Mouse (Mus musculus) gastrocnemius, postnatal 25 days (tissue): ENCODE data around the gene Pgghg. TPM values are rescaled to one million over a fixed set of nuclear protein-coding genes. Genes with fewer than 3 reads are reported as not detected.
"Not testable (repeated sequence)": the region's sequence is repeated elsewhere in the genome, so short reads cannot be mapped to it uniquely, and the experiment has no call there.

ENCODE experiments used
- DNase-seq: peaks from one replicate; pipeline ENCODE4 v3.0.0; 2022
- total RNA-seq, 2 experiments: library from RNA; stranded (reverse); gene quantifications; 1 replicate in 1 of 2; 2 replicates in 1 of 2; pipeline ENCODE4 v1.2.3; 2021

Pgghg gene
- total RNA-seq, 2 experiments from 2014 or later = 4.3 to 4.6 TPM

GRCm38 (mm10) chr7:140955758-140956555 is 14.8 kb downstream of the Pgghg start, which contains the start of the genes Gm45717 and Ifitm2:
Gene Gm45717, minus strand, starts transcription at chr7:140955937.
Gene Ifitm2, minus strand, starts transcription at chr7:140955987.
- peak; percentile 88 for DNase-seq

DNA sequence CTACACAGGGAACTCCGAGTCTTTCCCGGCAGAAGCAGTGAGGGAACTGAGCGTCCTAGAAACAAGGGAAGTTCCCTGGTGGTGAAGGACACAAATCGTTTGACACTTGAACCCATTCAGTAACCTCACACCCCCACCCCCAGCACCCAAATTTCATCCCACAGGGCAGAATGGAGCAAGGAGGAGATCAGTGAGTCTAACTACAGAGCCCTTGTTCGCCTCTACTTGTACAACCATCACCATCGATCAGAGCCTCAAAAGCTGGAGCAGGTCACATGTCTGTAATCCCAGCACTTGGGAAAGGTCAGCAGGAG is 15.3 kb downstream of the Pgghg start:
- no peak for DNase-seq

DNA sequence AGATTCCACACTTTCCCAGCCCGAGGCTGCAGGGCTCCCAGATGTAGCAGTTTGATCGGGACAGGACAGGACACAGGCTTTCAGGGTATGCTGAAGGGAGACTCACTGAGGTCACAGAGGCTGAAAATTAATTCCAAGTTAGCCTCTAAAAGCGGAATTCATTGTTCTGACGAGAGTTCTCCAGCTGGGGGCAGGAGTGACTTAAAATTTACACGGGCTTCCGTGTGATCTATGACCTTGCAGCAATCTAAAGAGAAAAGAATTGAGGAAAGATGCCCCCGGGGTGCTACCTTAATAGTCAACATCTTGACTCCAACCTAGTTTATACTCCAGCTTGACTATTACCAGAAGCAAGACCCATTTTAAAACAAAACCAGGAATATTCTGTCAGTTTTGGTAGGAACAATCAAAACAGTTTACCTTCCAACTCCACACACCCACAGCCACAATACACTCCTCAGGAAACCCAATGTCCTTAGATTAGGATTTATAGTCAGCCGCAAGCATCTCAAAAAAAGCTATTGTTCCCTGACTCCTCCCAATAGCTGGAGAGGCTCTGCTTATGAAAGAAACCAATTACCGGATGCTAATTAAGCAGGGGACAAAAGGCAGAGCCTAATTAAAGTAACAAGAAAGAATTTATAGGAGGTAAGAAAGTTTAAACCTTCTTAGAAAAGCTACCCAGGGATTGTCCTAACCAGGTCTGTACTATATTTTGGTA is 18.1 kb downstream of the Pgghg start:
- DNase-seq = no peak

DNA sequence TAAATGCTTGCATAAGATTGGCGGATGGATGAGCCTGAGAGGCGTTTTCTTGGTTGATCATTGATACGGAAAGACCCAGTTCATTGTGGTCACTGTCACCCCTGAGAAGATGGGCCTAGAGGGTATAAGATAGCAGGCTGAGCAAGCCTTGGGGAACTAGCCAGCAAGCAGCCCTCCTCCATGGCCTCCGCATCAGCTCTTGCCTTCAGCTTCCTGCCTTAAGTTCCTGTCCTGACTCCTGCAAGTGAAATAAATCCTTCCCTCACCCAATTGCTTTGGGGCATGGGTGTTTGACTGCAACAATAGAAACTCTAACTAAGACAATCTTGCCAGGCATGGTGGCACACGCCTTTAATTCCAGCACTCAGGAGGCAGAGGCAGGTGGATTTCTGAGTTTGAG is 18.8 kb downstream of the Pgghg start:
- DNase-seq = no peak

- no peak for DNase-seq
Observed at GRCm38 (mm10) chr7:140961416-140961815, 20.2 kb downstream of the Pgghg start.

- no peak for DNase-seq
Observed at GRCm38 (mm10) chr7:140962733-140963132, 21.5 kb downstream of the Pgghg start.

GRCm38 (mm10) chr7:140966921-140967320 is 25.7 kb downstream of the Pgghg start, which contains the start of gene Ifitm1:
Gene Ifitm1, plus strand, starts transcription at chr7:140967221.
- no peak for DNase-seq

- DNase-seq = no peak
Observed at GRCm38 (mm10) chr7:140967862-140968591, 26.8 kb downstream of the Pgghg start.

GRCm38 (mm10) chr7:140968710-140969109 is 27.5 kb downstream of the Pgghg start:
- not testable (repeated sequence) for DNase-seq

GRCm38 (mm10) chr7:140970931-140971330 is 29.7 kb downstream of the Pgghg start:
- no peak for DNase-seq

- no peak for DNase-seq
Observed at GRCm38 (mm10) chr7:140971479-140972171, 30.4 kb downstream of the Pgghg start.

- no peak for DNase-seq
Observed at GRCm38 (mm10) chr7:140973396-140974165, 32.4 kb downstream of the Pgghg start.

- DNase-seq = no peak
Observed at GRCm38 (mm10) chr7:140974940-140975339, 33.7 kb downstream of the Pgghg start.

DNA sequence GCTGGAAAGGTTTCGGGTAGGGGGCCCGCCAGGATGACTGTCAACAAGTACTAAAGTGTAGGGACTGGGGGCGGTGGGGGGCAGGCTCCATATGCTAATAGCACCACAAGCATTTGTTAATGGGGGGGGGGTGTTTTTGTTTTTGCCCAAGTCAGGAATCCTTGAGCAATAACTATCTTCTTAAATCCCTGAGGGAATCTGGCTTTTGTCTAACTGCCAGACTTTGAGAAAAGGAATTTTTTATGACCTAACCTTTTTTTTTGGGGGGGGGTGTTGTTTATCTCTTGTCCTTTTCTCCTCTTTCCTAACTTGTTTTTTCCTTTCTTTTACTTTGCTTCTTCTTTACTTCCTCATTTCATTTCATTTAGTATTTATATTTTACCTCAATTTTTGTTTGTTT is 34.3 kb downstream of the Pgghg start:
- DNase-seq = no peak

DNA sequence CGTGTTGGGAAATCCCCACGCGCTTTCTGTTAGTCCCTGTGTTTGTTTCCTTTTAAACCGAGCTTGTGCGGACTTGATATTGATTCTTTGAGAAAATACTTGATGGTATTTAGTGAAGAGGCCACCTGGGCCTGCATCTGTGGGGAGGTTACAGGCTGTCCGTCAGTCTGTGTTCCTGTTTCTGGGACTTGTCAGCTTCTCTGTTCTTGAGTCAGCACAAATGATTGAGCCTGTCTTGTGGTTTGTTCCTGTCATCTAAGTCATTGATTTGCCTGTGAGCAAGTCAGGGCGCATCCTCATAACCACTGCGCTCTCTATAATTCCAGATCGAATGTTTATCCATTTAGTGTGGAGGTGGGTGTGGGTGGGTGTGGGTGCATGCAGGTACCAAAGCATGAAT is 35.5 kb downstream of the Pgghg start:
- not testable (repeated sequence) for DNase-seq

- no peak for DNase-seq
Observed at GRCm38 (mm10) chr7:140981704-140982103, 40.5 kb downstream of the Pgghg start.

GRCm38 (mm10) chr7:140982971-140983370 is 41.8 kb downstream of the Pgghg start:
- no peak for DNase-seq

DNA sequence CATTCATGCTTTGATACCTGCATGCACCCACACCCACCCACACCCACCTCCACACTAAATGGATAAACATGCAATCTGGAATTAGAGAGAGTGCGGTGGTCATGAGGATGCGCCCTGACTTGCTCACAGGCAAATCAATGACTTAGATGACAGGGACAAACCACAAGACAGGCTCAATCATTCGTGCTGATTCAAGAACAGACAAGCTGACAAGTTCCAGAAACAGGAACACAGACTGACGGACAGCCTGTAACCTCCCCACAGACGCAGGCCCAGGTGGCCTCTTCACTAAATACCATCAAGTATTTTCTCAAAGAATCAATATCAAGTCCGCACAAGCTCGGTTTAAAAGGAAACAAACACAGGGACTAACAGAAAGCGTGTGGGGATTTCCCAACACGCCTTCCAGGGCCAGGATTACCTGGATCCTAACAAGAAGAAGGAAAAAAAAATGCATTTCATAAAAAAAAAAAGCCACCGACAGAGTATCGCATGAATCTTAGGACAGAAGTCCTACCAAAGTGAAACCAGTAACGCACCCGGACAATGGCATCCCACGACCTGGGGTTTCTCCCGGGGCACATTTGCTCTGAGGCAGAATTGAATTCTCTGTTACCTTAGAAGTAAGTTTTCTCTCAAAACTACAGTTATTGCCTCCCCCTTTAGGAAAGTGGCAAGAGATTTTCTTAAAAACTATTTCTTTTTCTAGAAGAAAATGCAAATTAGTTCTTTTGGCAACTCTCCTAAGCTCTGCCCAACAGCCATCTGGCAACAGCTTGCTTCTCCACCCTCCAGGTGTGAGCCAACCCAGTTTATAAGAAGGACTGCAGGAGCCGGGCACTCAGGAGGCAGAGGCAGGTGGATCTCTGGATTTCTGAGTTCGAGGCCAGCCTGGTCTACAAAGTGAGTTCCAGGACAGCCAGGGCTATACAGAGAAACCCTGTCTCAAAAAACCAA is 46.3 kb downstream of the Pgghg start:
- no peak for DNase-seq

DNA sequence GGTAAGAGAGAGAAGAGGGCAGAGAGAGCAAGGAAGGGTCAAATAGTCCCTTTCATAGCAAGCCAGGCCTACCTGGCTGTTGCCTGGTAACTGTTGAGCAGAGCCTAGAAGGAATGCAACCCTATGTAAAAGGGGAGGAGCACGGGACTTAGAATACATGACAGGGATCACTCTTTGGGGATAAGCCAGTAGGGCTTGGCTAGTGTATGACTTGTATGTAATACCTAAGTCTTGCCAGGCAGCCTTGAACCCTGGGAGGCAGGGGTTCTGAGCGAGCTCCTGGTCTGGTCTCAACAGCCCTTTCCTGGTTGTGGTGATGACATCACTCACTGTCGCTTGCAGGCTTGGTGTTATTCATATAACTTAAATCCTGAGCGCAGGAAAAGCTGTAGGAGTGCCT is 47.8 kb downstream of the Pgghg start:
- DNase-seq = no peak

DNA sequence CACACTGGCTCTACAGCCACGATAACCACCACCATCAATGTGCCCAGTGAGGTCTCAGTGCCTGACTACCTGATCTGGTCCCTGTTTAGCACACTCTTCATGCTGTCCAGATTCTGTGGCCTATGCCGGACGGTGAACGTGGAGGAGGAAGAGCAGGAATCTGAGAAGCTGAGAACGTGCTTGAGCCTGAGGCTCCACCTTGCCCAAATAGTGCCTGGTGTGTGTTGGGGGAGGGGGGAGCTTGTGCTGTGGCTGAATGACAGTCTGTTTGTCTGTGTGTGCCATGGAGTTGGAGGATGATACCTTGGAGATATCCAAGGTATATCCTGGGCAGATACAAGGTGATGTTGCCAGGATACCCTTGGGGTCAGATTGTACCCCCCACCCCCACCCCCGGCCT is 49.0 kb downstream of the Pgghg start:
- DNase-seq = no peak
